Mouse (Mus musculus) left cerebral cortex, postnatal 25 days (tissue): ENCODE measurements around the gene Prkx. TPM values are rescaled to one million over a fixed set of nuclear protein-coding genes. Genes with fewer than 3 reads are reported as not detected.

ENCODE experiments used
- total RNA-seq, 2 experiments: library from RNA; stranded (reverse); gene quantifications; 2 replicates each; pipeline ENCODE4 v1.2.3; 2021

Gene Prkx
- total RNA-seq, 2 experiments from 2014 or later: 8.7 to 10.5 TPM

Other genes with a start within 250 kb of the Prkx start
- gene Pbsn, start 57.3 kb upstream of the Prkx start, total RNA-seq: not detected
- gene Gm14744, start 68.5 kb upstream of the Prkx start, total RNA-seq: not detected
- not detected for gene 5430402E10Rik, start 128.8 kb upstream of the Prkx start, total RNA-seq